Mouse (Mus musculus) lung, postnatal 10 days (tissue): ENCODE measurements around the gene Jagn1.

Experiments
- DNase-seq: peaks from one replicate; pipeline ENCODE4 v3.0.0; 2021

Jagn1 gene

GRCm38 (mm10) chr6:113435664-113436205 lies 6.6 kb upstream of the Jagn1 start, which contains the start of gene Cidec:
Cidec (minus strand) TSS chr6:113435760.
- no peak for DNase-seq

DNA sequence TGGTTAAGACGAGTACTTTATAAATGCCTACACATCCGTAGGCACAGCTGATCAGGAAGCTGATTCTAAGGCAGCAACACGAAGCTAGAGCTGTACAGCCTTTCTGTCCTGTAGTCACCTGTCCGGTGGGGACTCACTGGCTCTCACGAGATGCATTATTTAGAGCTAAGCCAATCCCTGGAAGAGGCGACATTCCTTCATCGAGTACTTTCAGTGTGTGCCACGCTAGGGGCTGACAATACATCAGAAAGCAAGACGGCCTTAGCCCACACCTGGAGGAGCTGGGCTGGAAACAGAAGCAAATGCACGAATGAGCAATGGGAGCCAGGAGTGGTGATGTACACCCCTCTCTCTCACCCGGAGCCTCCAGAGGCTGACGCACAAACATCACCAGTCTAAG lies 5.2 kb upstream of the Jagn1 start:
- DNase-seq: no peak

DNA sequence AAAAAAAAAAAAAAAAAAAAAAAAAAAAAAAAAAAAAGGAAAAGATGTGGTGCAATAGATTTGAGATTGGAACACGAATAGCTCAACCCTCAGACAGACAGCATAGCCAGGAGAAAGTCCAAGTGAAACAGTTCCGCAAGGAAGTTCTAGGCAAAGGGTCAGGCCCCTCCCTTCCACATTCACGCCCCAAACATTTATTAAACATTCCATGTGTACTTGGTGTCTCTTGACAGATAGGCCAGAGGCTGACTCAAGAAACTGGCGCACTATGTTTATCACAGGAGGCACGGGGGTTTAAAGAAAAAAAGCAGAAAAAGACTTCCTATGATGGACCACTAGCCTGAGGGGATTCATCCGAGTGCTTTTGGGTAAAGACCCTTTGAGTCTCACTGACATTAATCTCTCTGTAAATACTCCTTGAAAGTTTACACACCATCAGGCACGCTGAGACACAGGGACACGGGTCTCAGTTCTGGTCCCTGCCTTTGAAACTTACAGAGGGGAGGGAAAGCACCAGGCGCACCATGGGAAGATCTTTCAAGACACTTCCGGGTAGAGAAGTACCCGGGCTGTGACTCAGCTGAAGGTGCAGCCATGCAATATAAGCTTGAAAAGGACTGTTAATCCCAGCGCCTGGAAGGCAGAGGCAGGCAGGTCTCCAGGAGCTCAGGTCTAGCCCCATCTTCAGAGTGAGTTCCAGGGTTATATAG lies 3.5 kb upstream of the Jagn1 start:
- DNase-seq: no peak

DNA sequence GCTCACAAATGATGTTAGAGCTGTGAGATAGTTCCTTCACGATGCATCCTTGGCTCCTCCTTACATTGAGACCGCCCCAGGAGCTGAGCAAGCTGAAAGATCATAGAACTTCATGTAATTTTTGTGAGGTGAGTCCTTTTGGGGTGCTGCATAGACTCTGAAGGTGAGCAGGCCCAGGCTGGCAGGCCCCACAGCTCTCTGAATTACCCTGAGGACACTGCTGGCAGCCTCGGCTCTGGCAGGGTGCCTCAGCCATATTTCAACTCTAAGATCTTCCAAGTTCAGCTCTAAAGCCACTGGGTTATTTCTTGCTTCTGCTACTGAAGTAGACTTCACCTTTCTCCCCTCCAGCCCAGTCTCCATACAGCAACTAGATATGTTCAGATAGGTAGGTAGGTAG lies 1.7 kb upstream of the Jagn1 start:
- no peak for DNase-seq

GRCm38 (mm10) chr6:113441147-113441680 lies 1.2 kb upstream of the Jagn1 start:
- DNase-seq: peak; percentile 80

- DNase-seq: no peak
These were observed 305 bp upstream of the Jagn1 start for GRCm38 (mm10) chr6:113442087-113442441.

- DNase-seq: no peak
These were observed 722 bp downstream of the Jagn1 start for GRCm38 (mm10) chr6:113443091-113443490.

- DNase-seq: no peak
These were observed 2.0 kb downstream of the Jagn1 start for GRCm38 (mm10) chr6:113444207-113444965.

DNA sequence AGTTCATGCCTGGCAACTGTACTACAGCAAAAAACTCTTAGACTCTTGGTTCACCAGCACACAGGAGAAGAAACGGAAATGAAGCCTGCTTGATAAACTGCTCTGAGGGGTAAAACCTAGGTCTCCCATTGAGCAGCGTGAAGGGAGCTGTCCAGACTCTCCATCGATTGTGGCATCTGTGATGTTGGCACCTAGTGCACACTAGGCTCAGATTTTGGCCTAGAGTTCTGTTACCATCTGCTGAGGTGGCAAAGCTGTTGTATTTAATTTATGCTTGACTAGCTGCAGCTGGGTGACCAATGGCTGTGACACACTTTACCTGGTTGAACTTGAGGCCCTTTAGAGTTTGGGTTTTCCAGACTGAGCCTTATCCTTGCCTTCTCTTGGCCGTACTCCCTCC lies 5.3 kb downstream of the Jagn1 start:
- DNase-seq: no peak

- DNase-seq: no peak
These were observed 9.5 kb downstream of the Jagn1 start for GRCm38 (mm10) chr6:113451839-113452238.

GRCm38 (mm10) chr6:113455007-113455406 lies 12.6 kb downstream of the Jagn1 start:
- no peak for DNase-seq

DNA sequence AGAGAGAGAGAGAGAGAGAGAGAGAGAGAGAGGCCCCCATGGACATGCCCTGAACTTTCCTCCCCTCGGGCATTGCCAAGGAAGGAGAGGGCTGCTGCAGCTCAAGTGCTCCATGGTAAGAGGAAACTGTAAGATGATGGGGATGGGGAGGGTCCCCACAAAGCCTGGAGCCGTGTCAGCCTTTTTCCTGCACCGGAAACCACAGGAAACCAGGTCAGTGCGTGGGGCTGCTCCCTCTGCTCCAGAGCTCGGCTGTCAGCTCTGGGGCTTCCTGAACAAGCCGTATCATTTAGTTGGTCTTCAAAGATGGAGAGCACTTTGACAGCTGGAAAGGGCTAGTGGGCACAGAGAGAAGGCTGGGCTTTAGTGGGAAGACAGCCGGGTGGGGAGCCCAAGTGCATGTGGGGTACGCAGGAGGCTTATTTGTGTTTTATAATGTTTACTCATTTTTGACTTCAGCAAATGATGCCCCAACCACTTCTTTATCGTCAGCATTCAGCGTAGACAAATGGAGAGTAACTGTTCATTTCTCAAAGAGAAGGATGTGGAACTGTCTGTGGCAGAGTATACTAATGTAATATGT lies 15.7 kb downstream of the Jagn1 start, which contains the start of gene Il17re:
Gene Il17re, plus strand, starts transcription at position 533 of the 583 bp plus-strand sequence.
- DNase-seq: no peak

GRCm38 (mm10) chr6:113458635-113459034 lies 16.3 kb downstream of the Jagn1 start:
- peak; percentile 70 for DNase-seq

DNA sequence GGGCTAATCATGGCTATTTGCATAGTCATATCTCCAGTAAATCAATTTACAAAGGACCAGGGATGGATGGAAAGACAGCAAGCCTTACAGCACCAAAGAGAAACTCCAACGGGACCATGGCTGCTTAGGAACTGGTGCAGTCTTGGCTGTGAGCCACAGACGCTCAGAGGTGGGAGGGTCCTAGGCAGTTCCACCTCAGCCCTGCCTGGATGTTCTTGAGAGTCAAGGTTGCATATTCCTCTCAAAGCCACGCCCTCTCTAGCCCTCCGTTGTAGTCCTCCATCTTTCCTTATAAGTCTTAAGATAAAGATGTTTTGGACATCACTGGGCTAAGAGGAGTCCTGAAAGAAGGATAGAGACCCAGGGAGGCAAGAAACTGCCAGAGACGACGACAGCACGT lies 21.7 kb downstream of the Jagn1 start:
- DNase-seq: no peak

DNA sequence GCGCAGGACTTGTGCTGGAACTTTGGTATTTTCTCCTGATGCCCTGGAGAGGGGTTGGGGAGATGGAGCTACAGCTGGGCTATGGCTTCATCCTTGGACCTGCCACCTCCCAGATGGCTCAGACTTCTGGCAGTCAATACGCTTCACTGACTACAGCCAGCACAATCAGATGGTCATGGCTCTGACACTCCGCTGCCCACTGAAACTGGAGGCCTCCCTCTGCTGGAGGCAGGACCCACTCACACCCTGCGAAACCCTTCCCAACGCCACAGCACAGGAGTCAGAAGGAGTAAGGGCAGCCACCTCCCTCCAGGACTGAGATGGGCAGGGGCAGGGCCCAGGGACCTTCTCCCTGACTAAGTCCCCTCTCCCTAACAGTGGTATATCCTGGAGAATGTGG lies 23.2 kb downstream of the Jagn1 start:
- DNase-seq: peak; percentile 49

- no peak for DNase-seq
These were observed 26.1 kb downstream of the Jagn1 start for GRCm38 (mm10) chr6:113468512-113468911.

GRCm38 (mm10) chr6:113469021-113469420 lies 26.7 kb downstream of the Jagn1 start:
- DNase-seq: peak; percentile 87

- peak; percentile 89 for DNase-seq
These were observed 27.1 kb downstream of the Jagn1 start for GRCm38 (mm10) chr6:113469432-113469831.

- DNase-seq: peak; percentile 76
These were observed 29.0 kb downstream of the Jagn1 start, which contains the start of gene Il17rc for GRCm38 (mm10) chr6:113471297-113471936. Il17rc (plus strand) TSS chr6:113471427.

DNA sequence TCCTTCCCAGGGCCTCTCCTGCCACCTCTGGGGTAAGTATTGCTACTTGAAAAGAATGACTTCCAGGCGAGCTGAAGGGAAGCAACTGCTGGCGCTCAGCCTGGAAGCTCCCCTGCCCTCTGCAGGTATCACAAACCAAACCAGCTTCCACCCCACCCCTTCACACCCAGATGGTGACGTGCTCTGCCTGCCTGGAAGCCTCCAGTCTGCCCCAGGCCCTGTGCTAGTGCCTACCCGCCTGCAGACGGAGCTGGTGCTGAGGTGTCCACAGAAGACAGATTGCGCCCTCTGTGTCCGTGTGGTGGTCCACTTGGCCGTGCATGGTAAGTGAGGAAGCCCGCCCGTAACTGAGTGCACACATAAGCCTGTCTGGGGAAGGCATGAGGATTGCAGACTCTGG lies 29.7 kb downstream of the Jagn1 start:
- no peak for DNase-seq

DNA sequence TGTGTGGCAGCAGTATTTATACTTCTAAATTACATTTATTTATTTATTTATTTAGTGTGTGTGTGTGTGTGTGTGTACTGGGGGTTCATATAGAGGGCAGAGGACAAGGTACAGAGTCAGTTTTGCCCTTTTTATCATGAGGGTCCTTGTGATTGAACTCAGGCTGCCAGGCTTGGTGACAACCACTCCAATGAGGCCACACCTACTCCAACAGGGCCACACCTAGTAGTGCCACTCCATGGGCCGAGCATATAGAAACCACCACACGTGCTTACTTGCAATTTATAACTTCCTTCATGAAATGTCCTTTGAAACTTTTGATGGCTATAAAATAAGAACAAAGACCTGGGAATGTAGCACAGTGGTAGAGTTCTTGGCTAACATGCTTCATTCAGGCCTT lies 30.9 kb downstream of the Jagn1 start:
- DNase-seq: no peak

GRCm38 (mm10) chr6:113473715-113474114 lies 31.3 kb downstream of the Jagn1 start:
- DNase-seq: no peak

DNA sequence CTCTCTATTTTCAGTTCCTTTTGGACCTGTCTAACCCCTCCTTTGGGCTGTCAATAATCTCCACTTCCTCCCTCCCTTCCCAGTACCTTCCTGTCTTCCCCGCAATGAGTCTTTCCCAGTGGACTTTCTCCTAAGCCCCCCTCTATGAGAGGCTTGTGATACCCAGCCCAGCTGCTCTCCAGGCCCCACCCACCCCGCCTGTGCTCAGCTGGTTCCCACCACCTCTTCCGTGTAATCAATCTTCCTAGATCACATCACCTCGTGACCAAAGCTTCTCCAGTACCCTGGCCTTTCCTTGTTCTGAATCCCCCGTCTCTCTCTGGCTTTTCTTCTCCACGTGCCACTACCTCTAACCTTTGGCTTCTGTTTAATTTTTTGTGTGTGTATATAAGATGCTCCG lies 35.0 kb downstream of the Jagn1 start:
- DNase-seq: no peak
